Mouse (Mus musculus) adrenal gland, adult 18-20 months (tissue): Measurements from ENCODE around the gene Rad23a. TPM values are rescaled to one million over a fixed set of nuclear protein-coding genes. Genes with fewer than 3 reads are reported as not detected.
"Not testable (repeated sequence)": the region's sequence is repeated elsewhere in the genome, so short reads cannot be mapped to it uniquely, and the experiment has no call there.

Experiments
- DNase-seq, 2 experiments: peaks; one replicate each; pipeline ENCODE4 v3.0.0; 2021 to 2022; ENCODE audit warnings: low spot score in 2 of 2
- total RNA-seq, 2 experiments: library from RNA; stranded (reverse); gene quantifications; 1 replicate in 1 of 2; 2 replicates in 1 of 2; pipeline ENCODE4 v1.2.3; 2021

Gene Rad23a
- total RNA-seq, 2 experiments from 2014 or later, result 109 to 113 TPM

- DNase-seq, result no peak
Observed at GRCm38 (mm10) chr8:84844397-84845070, 4.1 kb upstream of the Rad23a start.

DNA sequence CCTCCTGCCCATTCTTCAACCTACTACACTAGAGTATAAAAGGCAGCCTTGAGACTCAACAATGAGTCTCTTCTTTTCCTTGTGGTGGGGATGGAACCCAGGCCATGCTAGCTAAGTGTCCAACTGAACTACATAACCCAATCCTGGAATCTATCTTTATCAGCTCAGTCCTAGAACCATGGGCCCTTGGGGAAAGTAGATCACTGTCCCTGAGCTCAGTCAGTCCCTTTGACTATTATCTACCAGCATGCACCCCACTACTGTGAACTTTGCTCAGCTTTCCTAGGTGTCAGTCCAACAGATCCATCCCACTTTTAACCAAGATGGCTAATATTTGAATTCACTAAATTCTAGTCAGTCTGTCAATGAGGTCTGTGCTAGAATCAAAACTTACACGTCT lies 1.0 kb upstream of the Rad23a start:
- no peak for DNase-seq

- no peak for DNase-seq
Observed at GRCm38 (mm10) chr8:84839875-84840247, 604 bp downstream of the Rad23a start.

GRCm38 (mm10) chr8:84839411-84839810 lies 1.1 kb downstream of the Rad23a start:
- DNase-seq, result no peak

GRCm38 (mm10) chr8:84838513-84838912 lies 2.0 kb downstream of the Rad23a start:
- no peak for DNase-seq

- DNase-seq, result no peak
Observed at GRCm38 (mm10) chr8:84837912-84838470, 2.5 kb downstream of the Rad23a start.

GRCm38 (mm10) chr8:84837149-84837911 lies 3.1 kb downstream of the Rad23a start:
- no peak for DNase-seq

GRCm38 (mm10) chr8:84834866-84835855 lies 5.3 kb downstream of the Rad23a start:
- DNase-seq, result no peak

GRCm38 (mm10) chr8:84834002-84834865 lies 6.2 kb downstream of the Rad23a start:
- DNase-seq, result no peak

DNA sequence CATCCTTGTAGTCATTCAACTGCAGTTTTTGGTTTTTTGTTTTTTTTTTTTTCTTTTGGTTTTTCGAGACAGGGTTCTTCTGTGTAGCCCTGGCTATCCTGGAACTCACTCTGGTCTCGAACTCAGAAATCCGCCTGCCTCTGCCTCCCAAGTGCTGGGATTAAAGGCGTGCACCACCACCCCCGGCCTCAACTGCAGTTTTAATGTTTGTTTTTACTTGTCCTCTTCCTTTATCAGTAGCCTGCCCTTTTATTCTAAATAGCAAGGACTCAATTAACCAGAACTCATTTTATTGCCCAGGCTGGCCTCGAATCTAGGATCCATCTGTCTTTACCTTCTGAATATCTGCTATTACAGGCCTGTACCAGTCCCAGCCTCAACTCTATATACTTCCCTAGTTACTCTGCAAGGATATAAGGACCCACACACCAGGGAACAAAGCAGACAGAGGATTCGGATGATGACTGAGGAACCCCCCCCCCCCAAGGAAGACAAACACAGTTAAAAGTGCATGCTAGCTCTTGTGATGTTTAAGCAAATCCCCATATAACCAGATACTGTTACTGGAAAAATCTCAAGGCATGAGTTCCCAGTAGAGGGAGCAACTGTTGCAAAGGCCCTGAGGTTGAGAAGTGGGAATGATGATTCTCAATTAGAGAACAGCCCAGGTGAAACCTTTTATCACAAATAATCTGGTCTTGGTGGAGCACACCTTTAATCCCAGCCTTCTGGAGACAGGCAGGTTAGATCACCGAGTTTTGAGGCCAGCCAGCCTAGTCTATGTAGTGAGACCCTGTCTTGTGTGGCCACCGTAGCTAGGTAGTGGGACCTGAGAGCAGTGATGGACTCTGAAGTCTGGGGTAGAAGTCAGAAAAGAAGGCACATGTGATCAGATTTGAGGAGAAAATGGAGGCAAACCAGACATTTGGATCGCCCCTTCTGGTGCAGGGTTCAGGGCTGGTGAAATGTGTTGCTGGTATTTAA lies 7.4 kb downstream of the Rad23a start:
- no peak for DNase-seq

DNA sequence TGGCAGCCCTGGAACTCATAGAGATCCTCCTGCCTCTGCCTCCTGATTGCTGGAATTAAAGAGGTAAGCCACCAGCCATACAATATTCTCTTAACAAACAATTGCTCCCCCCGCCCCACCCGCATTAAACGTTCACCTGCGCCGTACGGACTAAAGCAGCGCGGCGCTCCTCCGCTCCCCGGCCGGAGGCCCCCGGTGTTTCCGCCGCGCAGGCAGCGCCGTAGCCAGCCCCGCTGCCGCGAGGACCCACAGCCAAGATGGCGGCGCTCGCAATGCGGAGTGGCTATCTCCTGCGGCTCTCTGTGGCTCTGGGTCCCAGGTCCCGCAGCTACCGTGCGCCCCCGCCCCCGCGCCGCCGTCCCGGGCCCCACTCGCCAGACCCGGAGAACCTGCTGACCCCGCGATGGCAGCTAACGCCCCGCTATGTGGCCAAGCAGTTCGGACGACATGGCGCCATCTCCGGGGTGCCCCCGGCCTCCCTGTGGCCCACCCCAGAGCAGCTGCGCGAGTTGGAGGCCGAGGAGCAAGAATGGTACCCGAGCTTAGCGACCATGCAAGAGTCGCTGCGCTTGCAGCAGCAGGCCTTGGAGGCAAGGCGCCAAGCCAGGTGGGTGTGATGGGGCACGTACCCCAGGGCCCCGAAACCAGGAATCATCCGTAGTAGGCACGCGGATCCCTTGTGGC lies 8.3 kb downstream of the Rad23a start:
- peak; percentile 85 for DNase-seq

- DNase-seq, result peak in 1 of 2 experiments; percentile 46
Observed at GRCm38 (mm10) chr8:84831490-84831889, 9.0 kb downstream of the Rad23a start, which contains the start of gene Gadd45gip1. Gadd45gip1 (plus strand) TSS chr8:84831522.

DNA sequence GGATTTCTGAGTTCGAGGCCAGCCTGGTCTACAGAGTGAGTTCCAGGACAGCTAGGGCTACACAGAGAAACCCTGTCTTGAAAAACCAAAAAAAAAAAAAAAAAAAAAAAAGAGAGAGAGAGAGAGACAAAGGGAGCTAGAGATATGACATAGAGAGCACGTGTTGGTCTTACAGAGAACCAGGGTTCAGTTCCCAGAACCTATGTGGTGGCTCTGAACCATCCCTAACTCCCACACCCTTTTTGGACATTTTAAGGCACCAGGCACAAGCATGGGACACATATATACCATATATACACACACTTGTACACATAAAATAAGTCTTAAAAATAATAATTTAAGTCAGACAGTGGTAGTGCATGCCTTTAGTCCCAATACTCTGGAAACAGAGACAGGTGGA lies 13.9 kb downstream of the Rad23a start:
- not testable (repeated sequence) for DNase-seq

- no peak for DNase-seq
Observed at GRCm38 (mm10) chr8:84825636-84826035, 14.8 kb downstream of the Rad23a start.

DNA sequence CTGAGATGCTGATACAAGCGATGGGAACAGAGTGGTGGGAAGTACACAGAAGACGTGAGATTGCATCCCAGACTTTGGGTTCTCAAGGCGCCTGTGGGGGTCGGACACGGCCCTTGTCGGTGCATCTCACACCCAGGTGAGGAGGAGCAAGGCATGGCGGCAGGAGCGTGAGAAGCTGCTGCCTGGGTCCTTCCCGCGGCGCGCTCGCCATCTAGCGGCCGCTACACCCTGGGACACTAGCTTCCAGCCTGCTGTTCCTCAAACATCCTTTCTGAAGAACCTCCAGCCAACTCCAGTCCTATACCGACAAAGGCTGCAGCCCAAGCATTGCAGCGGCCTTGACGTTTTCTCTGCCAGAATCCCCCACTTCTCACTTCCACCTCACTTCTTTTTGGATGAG lies 16.8 kb downstream of the Rad23a start:
- peak in 1 of 2 experiments; percentile 51 for DNase-seq

- no peak for DNase-seq
Observed at GRCm38 (mm10) chr8:84822723-84823122, 17.7 kb downstream of the Rad23a start, which contains the start of gene Dand5. Dand5 (minus strand) TSS chr8:84822823.

DNA sequence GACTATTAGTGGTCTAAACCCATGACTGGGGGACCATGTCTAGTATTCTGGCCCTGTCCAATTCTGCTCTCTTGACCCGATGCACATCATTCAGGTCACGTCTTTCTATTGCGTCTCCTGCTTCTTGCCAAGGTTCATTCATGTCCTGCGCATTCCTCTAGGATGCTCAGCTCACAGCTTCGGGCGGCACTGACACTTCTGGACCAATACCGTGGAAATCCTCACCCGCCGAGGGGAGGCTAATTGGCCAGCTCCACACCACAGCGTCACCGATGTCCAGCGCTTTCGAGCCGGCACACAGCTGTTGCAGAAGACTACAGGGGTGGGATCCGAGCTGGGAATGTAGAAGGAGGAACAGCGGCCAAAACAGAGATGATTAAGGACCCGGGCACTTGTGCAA lies 24.3 kb downstream of the Rad23a start:
- no peak for DNase-seq

DNA sequence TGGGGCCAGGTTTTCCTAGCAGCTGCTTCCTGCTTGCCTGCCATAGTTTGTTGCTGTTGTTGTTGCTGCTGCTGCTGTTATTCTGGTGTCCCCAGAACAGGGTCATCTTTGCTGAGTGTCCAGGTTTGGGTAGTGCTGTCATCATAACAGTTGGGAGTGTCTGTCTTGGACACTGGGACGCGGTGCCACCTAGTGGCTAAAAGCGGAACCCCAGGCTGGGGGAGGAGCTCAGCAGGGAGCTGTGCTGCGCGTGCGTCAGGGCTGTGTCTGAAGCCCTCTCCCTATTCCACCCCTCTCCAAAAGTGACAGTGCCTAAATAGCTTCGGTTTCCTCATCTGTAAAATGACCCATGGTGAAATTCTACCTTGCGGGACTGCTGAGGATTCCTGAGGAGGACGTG lies 24.9 kb downstream of the Rad23a start:
- DNase-seq, result peak; percentile 97 to 99
